10 mouse cellular contexts compared by ENCODE assay signal in genomic region chr7:118279521-118279920, GRCm38 (mm10).
A peak's percentile ranks its signal among the peaks of the same experiment; 100 is the strongest.
DNase-seq lines count a peak whose midpoint lies in the region.
"Had no signal": no experiment of that assay in that cellular context is flagged by ENCODE, and none has a peak within 500 bp of the region (broad histone marks: within the 10 kb centered on the region; RNA-seq: fewer than 3 reads in every experiment).

No protein-coding gene starts in this region.

- peak; percentile 54 for DNase-seq in lung, postnatal 36 days
- DNase-seq in lung, postnatal 25 days (ENCODE audit: low spot score): no peak
- DNase-seq in MEL-GATA-1-ER (ENCODE audit: extremely low read depth, low read depth): peak; percentile 43
- peak; percentile 81 for DNase-seq in induced T-regulatory cell, adult 2 months (ENCODE audit: low read depth)
- peak; percentile 51 for DNase-seq in thymus, postnatal 14 days
- no peak for DNase-seq in ovary, adult 18-20 months (ENCODE audit: low spot score)
- no peak for DNase-seq in kidney, postnatal 25 days
- no peak for DNase-seq in urinary bladder, postnatal 25 days (ENCODE audit: low spot score)
- DNase-seq: cerebellum, postnatal 36 days; lung, postnatal 4 days had no signal

Comparison
In these comparisons a context has a peak if more than half of its experiments do, and no peak if none do; other contexts are left out.
1. DNase-seq: peak in lung, postnatal 36 days (single experiment), MEL-GATA-1-ER (single experiment), induced T-regulatory cell, adult 2 months (single experiment) and thymus, postnatal 14 days (single experiment); none in lung, postnatal 25 days (single experiment), ovary, adult 18-20 months (single experiment), kidney, postnatal 25 days (0 of 2) and urinary bladder, postnatal 25 days (single experiment).